Mouse (Mus musculus) layer of hippocampus, adult 18-20 months (tissue): ENCODE measurements at regions not wholly inside any gene's neighbourhood (a gene's known extent, or its start where the extent isn't known, plus 50 kb on each side); places are given as distances from the start of the nearest gene placed in this dataset.

Source experiments
- DNase-seq, 2 experiments: peaks; one replicate each; pipeline ENCODE4 v3.0.0; 2022; ENCODE audit warnings: low spot score in 2 of 2

DNA sequence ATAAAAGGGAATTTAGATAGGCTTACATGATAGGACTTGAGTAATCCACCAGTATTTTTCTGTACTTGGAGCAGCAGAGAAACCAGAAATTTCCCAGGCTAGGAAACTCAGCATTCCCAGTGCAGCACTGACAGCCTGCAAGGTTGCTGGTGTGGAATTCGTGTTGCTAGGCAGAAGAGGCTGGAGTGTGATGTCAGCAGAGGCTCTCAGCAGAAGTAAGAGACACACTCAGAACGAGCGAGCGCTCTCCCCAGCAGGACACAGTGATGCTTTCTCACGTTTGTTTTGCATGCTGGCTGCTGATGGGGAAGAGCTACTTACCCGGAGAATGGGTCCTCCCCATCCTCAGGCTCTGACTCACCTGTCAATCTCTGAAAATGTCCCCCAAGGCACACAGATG, 104.7 kb downstream of the Dusp6 start:
- peak; percentile 7 to 41 for DNase-seq

- no peak for DNase-seq
Measured at GRCm38 (mm10) chr10:99375101-99375500, 112.1 kb downstream of the Dusp6 start.

- peak; percentile 13 to 62 for DNase-seq
Measured at GRCm38 (mm10) chr10:99376430-99376829, 113.4 kb downstream of the Dusp6 start.

DNA sequence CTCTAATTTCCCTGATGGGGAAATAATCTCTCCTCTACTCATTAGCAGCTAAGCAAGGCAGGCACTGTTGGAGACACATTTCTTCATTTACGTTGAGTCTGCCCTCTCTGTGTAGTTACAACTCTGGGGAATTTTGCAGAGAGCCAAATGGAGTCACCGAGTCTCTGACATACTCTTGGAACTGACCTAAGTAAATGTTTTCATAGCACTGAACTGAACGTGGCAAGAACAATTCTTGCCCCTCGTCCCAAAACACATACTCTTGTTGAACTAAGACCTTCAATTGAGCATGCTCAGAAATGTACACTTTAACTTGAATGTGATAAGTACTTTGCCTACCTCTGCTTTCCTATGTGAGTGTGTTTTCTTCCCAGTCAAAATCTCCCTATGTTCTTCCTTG, 114.5 kb downstream of the Dusp6 start:
- no peak for DNase-seq

DNA sequence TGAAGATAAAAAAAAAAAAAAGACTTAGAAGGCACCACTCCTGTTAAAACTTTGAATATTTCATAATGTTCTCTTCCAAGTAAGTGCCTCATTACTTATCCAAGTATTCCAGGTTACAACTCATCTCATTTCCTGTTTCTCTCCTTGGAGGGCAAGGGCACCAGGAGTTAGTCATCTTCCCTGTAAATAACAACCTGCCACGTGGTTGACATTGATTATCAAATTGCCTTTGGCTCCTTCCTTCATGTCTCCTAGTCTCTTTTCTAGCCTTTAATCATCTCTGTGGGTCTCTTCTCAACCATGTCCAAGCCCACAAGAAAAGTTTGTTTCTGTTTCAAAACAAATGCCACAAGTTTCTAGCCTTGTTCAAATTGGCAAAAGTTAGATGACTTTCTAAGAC, 116.1 kb downstream of the Dusp6 start:
- DNase-seq = no peak

DNA sequence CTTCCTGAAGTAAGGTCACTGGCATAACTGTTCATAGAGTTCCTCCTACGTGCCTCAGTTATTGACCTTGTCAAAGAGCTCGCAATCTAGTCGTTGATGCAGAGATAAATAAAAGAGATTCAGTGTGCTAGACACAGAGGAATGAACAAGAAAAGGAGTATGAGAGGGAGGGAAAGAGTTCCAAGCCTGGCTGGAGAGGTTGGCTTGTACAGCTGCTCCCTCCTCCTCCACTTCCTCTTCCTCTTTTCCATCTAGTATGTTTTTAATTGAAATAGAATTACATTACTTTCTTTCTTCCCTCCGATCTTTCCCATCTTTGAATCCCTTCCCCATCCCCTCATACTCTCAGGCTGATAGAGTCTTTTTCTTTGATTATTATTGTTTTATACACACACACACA, 117.1 kb downstream of the Dusp6 start:
- DNase-seq = no peak

- no peak for DNase-seq
Measured at GRCm38 (mm10) chr10:99383028-99383427, 120.0 kb downstream of the Dusp6 start.

DNA sequence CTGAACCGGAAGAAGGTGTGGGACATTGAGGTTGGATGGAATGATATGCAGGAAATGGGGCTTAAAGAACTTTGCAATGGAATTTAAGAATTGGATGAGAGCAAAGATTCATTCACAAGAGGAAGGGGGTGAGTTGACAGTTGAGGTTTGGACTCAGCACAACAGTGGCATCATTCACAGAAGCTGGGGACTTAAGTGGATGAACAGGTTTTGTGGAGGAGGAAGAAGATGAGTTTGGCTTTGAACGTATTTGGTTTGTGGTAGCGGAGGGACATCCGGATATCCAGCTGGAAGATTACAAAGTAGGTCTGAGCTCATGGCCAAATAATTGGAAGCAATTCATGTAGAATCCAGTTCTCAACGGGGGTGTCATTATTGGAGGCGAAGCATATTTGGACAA, 121.3 kb downstream of the Dusp6 start:
- DNase-seq = no peak

GRCm38 (mm10) chr10:99384851-99385250, 121.8 kb downstream of the Dusp6 start:
- no peak for DNase-seq

- DNase-seq = no peak
Measured at GRCm38 (mm10) chr10:99385854-99386253, 122.8 kb downstream of the Dusp6 start.

DNA sequence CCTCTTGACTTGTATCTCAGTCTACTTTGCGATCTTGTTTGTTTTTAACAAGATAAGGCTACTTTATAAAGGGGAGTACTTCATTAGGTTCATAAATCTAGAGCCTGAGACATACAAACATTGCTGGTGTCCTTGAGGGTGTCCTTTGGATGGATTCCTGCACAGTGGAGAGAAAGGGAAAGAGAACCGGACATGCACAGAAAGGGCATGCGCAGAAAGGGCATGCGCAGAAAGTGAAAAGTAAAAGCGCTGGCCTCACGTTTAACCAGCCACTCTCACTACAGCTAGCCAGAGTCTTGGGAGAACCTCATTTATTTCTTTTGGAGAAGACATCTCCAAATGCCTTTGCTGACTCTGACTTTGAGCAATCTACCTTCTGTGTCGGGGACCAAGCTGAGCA, 125.5 kb downstream of the Dusp6 start:
- no peak for DNase-seq

- DNase-seq = no peak
Measured at GRCm38 (mm10) chr10:99388986-99389385, 126.0 kb downstream of the Dusp6 start.

GRCm38 (mm10) chr10:99390609-99391183, 127.7 kb downstream of the Dusp6 start:
- no peak for DNase-seq

DNA sequence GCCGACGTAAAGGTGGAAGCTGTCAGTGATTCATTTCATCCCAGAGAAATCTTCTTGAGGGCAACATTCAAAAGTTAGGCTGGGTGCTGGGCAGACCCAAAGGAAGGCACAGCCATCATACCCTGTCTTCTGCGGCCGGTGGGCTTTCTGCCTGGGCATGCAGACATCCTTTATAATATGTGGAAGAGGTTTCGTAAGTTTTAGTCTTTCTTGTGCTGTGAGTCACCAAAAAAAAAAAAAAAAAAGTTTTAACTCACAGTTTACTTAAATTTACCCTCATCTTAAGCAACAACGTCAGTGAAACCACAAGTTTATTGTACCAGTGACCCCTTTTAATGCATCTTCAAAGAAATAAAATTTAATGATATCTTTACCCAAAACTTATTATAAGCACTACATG, 128.7 kb downstream of the Dusp6 start:
- no peak for DNase-seq

DNA sequence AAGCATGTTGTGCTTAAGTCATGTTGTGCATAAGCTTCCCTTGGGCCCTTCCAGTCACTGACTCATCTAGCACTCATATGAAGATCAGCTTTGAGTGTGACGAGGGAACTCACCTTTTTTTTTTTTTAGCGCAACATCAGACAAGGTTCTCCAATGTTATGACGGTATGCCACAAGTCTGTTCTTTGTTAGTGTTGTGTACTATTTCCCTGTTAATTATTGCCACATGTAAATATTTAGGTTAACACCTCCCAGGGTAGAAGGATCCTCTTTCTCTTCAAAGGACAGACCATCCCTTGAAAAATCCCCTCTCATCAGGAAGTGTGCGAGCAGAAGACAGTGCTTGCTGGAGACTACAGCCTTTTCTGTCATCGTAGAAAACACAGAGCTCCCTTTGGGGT, 129.9 kb downstream of the Dusp6 start:
- no peak for DNase-seq

- peak; percentile 12 to 55 for DNase-seq
Measured at GRCm38 (mm10) chr10:99393523-99393922, 130.5 kb downstream of the Dusp6 start.

- no peak for DNase-seq
Measured at GRCm38 (mm10) chr10:99395411-99395810, 132.4 kb downstream of the Dusp6 start.

GRCm38 (mm10) chr10:99396630-99397029, 133.6 kb downstream of the Dusp6 start:
- peak in 1 of 2 experiments; percentile 5 for DNase-seq

DNA sequence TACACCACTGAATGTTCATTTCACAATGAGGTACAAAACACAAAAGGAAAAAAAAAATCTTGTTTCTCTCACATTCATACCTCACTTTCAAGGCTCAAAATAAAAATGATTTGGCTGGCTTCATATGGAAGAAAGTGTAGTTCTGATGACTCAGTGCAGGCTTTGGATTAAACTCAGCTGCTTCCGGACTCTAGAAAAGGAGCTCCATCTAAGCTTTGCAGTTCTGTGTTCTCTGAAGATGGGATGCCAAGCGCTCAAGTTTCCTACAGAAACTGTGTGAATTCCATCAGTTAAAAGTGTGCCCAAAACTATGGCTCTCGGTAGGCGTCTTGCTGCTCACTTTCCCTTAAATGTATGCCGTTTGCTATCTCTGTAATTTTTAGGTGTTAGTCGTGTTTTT, 137.0 kb downstream of the Dusp6 start:
- DNase-seq = no peak

DNA sequence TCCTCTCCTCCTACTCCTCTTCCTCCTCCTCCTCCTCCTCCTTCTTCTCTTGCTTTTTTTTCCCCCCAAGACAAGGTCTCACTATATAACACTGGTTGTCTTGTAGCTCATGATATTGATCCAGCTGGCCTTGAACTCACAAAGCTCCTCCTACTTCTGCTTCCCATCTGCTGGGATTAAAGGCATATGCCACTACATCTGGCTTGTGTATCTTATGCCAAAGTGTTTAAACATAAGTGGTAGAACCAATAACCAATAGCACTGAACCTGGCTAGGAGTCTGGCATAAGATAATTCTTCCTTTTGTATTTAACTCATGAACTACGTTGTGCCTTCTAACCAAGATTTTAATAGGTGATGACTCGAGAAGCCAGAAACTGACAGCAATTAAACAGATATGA, 143.7 kb downstream of the Dusp6 start:
- DNase-seq = peak; percentile 40 to 83

DNA sequence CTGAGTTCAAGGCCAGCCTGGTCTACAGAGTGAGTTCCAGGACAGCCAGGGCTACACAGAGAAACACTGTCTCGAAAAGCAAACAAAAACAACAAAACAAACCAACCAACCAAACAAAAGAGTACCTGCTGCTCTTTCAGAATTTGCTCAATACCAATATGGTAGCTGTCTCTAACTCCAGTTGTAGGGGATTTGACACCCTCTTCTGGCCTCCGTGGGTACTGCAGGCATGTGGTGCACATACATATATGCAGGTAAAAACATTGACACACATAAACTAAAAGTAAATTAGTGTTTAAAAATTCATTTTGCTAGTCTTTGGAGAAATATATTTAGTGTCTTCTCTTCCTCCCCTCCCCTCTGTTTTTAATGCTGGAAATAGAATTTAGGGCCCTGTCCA, 145.8 kb downstream of the Dusp6 start:
- DNase-seq = no peak

DNA sequence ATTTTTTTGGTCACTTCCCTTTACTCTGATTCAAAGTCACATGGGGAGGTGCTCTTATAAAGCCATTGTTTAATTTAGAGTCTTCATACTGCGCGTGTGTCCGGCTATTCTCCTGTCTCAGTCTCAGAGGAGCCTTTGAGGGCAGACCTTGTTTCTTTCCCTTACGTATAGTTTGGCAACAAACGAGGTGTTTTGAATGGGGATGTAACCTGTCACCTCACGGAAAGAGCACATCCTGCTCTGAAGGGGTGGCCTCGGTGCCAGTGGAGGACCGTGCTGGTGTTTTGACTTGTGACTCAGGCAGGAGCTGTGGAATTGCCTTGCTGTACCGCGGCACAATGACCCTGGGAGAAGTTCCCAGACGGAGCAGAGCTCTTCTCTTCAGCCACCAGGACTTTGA, 146.7 kb downstream of the Dusp6 start:
- DNase-seq = no peak

- DNase-seq = no peak
Measured at GRCm38 (mm10) chr10:99410754-99411153, 147.7 kb downstream of the Dusp6 start.

GRCm38 (mm10) chr10:99413455-99413854, 150.4 kb downstream of the Dusp6 start:
- no peak for DNase-seq
